Mouse (Mus musculus) liver, adult 2 months (tissue): Measurements from ENCODE around the gene Padi2.

Experiments used
- CTCF ChIP-seq: fragments of 200-500 bp; IDR thresholded peaks from 2 replicates; pipeline ENCODE4 v1.5.1; 2011; ENCODE audit warnings: low read depth, low read length, control low read depth
- POLR2A ChIP-seq: fragments of 200-500 bp; IDR thresholded peaks from 2 replicates; pipeline ENCODE4 v1.6.1; 2011; ENCODE audit warnings: low read length, control low read depth; ENCODE audit not compliant: insufficient read depth; ENCODE audit errors: extremely low read depth

DNA sequence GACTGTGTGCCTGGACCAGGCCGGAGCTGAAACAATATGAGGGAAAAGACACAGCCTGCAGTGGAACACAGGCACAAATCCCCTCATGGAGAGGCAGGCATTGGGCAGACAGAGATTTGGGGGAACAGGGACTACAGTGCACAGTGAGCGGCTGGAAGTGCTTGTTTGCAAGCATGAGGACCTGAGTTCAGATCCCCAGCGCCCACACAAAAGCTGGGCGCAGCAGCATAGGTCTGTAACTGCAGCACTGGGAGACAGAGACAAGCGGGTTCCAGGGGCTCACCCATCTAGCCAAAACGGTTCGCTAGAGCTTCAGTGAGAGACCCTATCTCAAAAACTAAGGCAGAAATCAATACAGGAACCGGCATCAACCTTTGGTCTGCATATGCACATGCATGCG, 7.4 kb downstream of the Padi2 start:
- TF ChIP-seq CTCF (no peak), POLR2A (no peak)
